ENCODE assay signal across 15 mouse cellular contexts in the genomic region with DNA sequence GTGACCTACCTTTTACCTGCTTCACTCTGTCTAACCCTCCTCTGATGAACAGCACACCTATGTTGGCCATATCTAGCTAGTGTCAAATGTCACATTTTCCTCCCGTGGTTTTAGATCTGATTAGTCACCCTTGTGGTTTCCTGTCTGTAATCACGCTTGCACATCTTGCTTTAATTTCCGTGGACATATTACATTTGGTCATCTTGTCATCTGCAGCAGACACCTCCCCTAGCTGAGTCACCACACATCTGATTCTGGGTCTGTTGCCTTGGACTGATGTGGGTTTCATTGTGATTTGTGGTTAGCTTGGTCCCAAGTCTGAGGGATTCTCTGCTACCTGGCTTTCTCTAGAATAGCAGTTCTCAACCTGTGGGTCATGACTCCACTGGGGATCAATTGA. TPM values are rescaled to one million over a fixed set of nuclear protein-coding genes. Genes with fewer than 3 reads are reported as not detected.
DNase-seq lines count a peak whose midpoint lies in the region; ATAC-seq and TF ChIP-seq lines count a peak whose summit lies in the region.
"Had no signal": no experiment of that assay in that cellular context is flagged by ENCODE, and none has a peak within 500 bp of the region (broad histone marks: within the 10 kb centered on the region; RNA-seq: fewer than 3 reads in every experiment).

No protein-coding gene starts in this region.

- DNase-seq in CD4-positive helper T cell, adult 2 months (ENCODE audit: low read depth, low spot score) = peak; percentile 69
- DNase-seq in MEL (ENCODE audit: low read depth, low spot score) (peak; percentile 42), adipocyte (ENCODE audit: low spot score) (no peak)
- DNase-seq in naive thymus-derived CD4-positive, alpha-beta T cell, adult 2 months (ENCODE audit: low read depth) = peak; percentile 43
- DNase-seq in layer of hippocampus, adult 2 months (ENCODE audit: low spot score in 2 of 2) = no peak
- no peak for DNase-seq in forebrain, embryonic 14.5 days (ENCODE audit: low spot score)
- DNase-seq: cerebellum, adult 18-20 months; kidney, postnatal 10 days; layer of hippocampus, adult 9-11 months; thymus, adult 2 months had no signal

- no peaks in the 10 kb centered on the region for H3K9me3 ChIP-seq in MEL (replicated peaks; ENCODE audit: insufficient read depth, low read length)
- no peaks in the 10 kb centered on the region for H3K9me3 ChIP-seq in forebrain, embryonic 14.5 days (replicated peaks; ENCODE audit: control insufficient read depth, low read length)
- H3K9me3 ChIP-seq: forebrain, embryonic 13.5 days; intestine, embryonic 15.5 days; midbrain, embryonic 13.5 days; neural tube, embryonic 13.5 days had no signal

- H3K36me3 ChIP-seq in MEL (ENCODE audit: control insufficient read depth in 1 of 2, insufficient read depth in 2 of 2, low read length in 2 of 2) = peaks cover 0 to 4% of the 10 kb centered on the region in 2 experiments; a peak in 1 of 4 replicates
- no peaks in the 10 kb centered on the region for H3K36me3 ChIP-seq in forebrain, embryonic 14.5 days (ENCODE audit: control insufficient read depth, insufficient read depth, low read length)
- H3K36me3 ChIP-seq: intestine, embryonic 15.5 days; midbrain, embryonic 13.5 days; neural tube, embryonic 13.5 days had no signal

- H3K79me2 ChIP-seq in MEL (ENCODE audit: control insufficient read depth, insufficient read depth, low read length, poor library complexity) = no peaks in the 10 kb centered on the region

- no peak for TF ChIP-seq RAD21 in MEL (IDR thresholded peaks at IDR 0.05; ENCODE audit: low read depth, low read length)

- H3K4me3 ChIP-seq in MEL (ENCODE audit: control insufficient read depth in 1 of 2, insufficient read depth in 1 of 2, low read depth in 2 of 2, low read length in 2 of 2) = no peak overlapping the region
- no peak overlapping the region for H3K4me3 ChIP-seq in layer of hippocampus, adult 2 months
- H3K4me3 ChIP-seq in forebrain, embryonic 14.5 days (ENCODE audit: low read depth, low read length) = no peak overlapping the region
- H3K4me3 ChIP-seq: forebrain, embryonic 13.5 days; intestine, embryonic 15.5 days; midbrain, embryonic 13.5 days; neural tube, embryonic 13.5 days had no signal

- H3K9ac ChIP-seq in MEL (ENCODE audit: control insufficient read depth, low read depth, low read length, poor library complexity, severe bottlenecking) = no peak overlapping the region
- no peak overlapping the region for H3K9ac ChIP-seq in forebrain, embryonic 14.5 days (ENCODE audit: low read length)
- H3K9ac ChIP-seq: forebrain, embryonic 13.5 days; intestine, embryonic 15.5 days; midbrain, embryonic 13.5 days; neural tube, embryonic 13.5 days had no signal

- peak; percentile 92 for ATAC-seq in hematopoietic stem cell, adult 5-6 weeks (replicated peaks in 1 of 2; ENCODE audit: insufficient read depth in 1 of 2, low FRiP score in 2 of 2, low TSS enrichment in 1 of 2, low read depth in 1 of 2, poor library complexity in 2 of 2, severe bottlenecking in 2 of 2)
- ATAC-seq in forebrain, embryonic 14.5 days = no peak
- ATAC-seq: forebrain, embryonic 13.5 days; intestine, embryonic 15.5 days; midbrain, embryonic 13.5 days had no signal

- H3K4me2 ChIP-seq in forebrain, embryonic 14.5 days (ENCODE audit: low read length) = no peak overlapping the region
- H3K4me2 ChIP-seq: forebrain, embryonic 13.5 days; intestine, embryonic 15.5 days; midbrain, embryonic 13.5 days; neural tube, embryonic 13.5 days had no signal

- H3K27ac ChIP-seq in MEL (ENCODE audit: control insufficient read depth, low read depth, low read length) = no peak overlapping the region
- no peak overlapping the region for H3K27ac ChIP-seq in layer of hippocampus, adult 2 months
- H3K27ac ChIP-seq in forebrain, embryonic 14.5 days (ENCODE audit: low read depth, low read length) = no peak overlapping the region
- H3K27ac ChIP-seq: forebrain, embryonic 13.5 days; intestine, embryonic 15.5 days; midbrain, embryonic 13.5 days; neural tube, embryonic 13.5 days had no signal

- no peaks in the 10 kb centered on the region; a peak in 1 of 4 replicates for H3K27me3 ChIP-seq in MEL (ENCODE audit: control insufficient read depth in 1 of 2, insufficient read depth in 2 of 2, low read length in 2 of 2)
- no peaks in the 10 kb centered on the region for H3K27me3 ChIP-seq in forebrain, embryonic 14.5 days (replicated peaks; ENCODE audit: control insufficient read depth, insufficient read depth, low read length)
- H3K27me3 ChIP-seq: forebrain, embryonic 13.5 days; intestine, embryonic 15.5 days; midbrain, embryonic 13.5 days; neural tube, embryonic 13.5 days had no signal

- peak; percentile 63 to 72 for TF ChIP-seq EP300 in MEL (IDR thresholded peaks at IDR 0.05; ENCODE audit: low read depth in 1 of 2, low read length in 2 of 2)

- WGBS in forebrain, embryonic 14.5 days = 89% methylated on average over 3 of the region's 3 CpGs

- TF ChIP-seq CTCF in MEL (IDR thresholded peaks at IDR 0.05 in 2 of 3, conservative IDR thresholded peaks at IDR 0.05 in 1 of 3; ENCODE audit: control insufficient read depth in 1 of 3, insufficient read depth in 1 of 3, low read depth in 2 of 3, low read length in 3 of 3, poor library complexity in 1 of 3, severe bottlenecking in 1 of 3) = no peak
- no peak for TF ChIP-seq CTCF in layer of hippocampus, adult 2 months (conservative IDR thresholded peaks at IDR 0.05)

- TF ChIP-seq POLR2A in MEL (IDR thresholded peaks at IDR 0.05; ENCODE audit: control insufficient read depth in 1 of 2, insufficient read depth in 1 of 2, low read depth in 1 of 2, low read length in 2 of 2, poor library complexity in 1 of 2) = no peak

- H3K4me1 ChIP-seq in MEL (ENCODE audit: control insufficient read depth in 1 of 2, insufficient read depth in 2 of 2, low read length in 2 of 2) = peaks cover 0 to 17% of the 10 kb centered on the region in 2 experiments; a peak in 3 of 4 replicates
- peaks cover 4% of the 10 kb centered on the region for H3K4me1 ChIP-seq in forebrain, embryonic 14.5 days (ENCODE audit: control insufficient read depth, insufficient read depth, low read length)

TF ChIP-seq in MEL, 35 proteins besides CTCF, POLR2A, EP300 and RAD21:
- TF ChIP-seq SIN3A (IDR thresholded peaks at IDR 0.05; ENCODE audit: low read length) (no peak), MAX (IDR thresholded peaks at IDR 0.05; ENCODE audit: low read length) (no peak), MYC (IDR thresholded peaks at IDR 0.05; ENCODE audit: low read depth, low read length) (no peak), BHLHE40 (IDR thresholded peaks at IDR 0.05; ENCODE audit: borderline replicate concordance, low read depth, low read length) (0 out of 2 replicates have a peak, but pooled peaks have one; percentile 34), GATA1 (IDR thresholded peaks at IDR 0.05; ENCODE audit: low read depth, low read length) (peak; percentile 75; the same call in 1 of the 2 replicates), ZNF384 (IDR thresholded peaks at IDR 0.05; ENCODE audit: low read depth, low read length) (no peak), MEF2A (IDR thresholded peaks at IDR 0.05; ENCODE audit: extremely low read depth, insufficient replicate concordance, low read depth, low read length, poor library complexity, severe bottlenecking) (no peak), JUND (IDR thresholded peaks at IDR 0.05; ENCODE audit: low read depth, low read length) (no peak), ZC3H11A (IDR thresholded peaks at IDR 0.05; ENCODE audit: low read depth, low read length) (no peak), POLR2AphosphoS5 (IDR thresholded peaks at IDR 0.05; ENCODE audit: borderline replicate concordance, low read depth, low read length) (no peak), E2F4 (IDR thresholded peaks at IDR 0.05; ENCODE audit: borderline replicate concordance, low read depth, low read length) (no peak), HCFC1 (IDR thresholded peaks at IDR 0.05; ENCODE audit: low read depth, low read length) (no peak), TCF12 (IDR thresholded peaks at IDR 0.05; ENCODE audit: low read depth, low read length) (no peak), TAL1 (IDR thresholded peaks at IDR 0.05; ENCODE audit: low read length) (peak; percentile 65), MXI1 (IDR thresholded peaks at IDR 0.05; ENCODE audit: low read depth, low read length) (no peak), RCOR1 (IDR thresholded peaks at IDR 0.05; ENCODE audit: low read depth, low read length) (peak; percentile 66; the same call in 1 of the 2 replicates), NRF1 (IDR thresholded peaks at IDR 0.05; ENCODE audit: insufficient read depth, low read depth, low read length, poor library complexity, severe bottlenecking) (no peak), USF2 (IDR thresholded peaks at IDR 0.05; ENCODE audit: borderline replicate concordance in 1 of 2, insufficient read depth in 1 of 2, low read depth in 1 of 2, low read length in 2 of 2) (no peak), ETS1 (IDR thresholded peaks at IDR 0.05; ENCODE audit: low read depth, low read length) (peak; percentile 36; the same call in 1 of the 2 replicates), SMC3 (IDR thresholded peaks at IDR 0.05; ENCODE audit: low read depth, low read length) (no peak), TBP (IDR thresholded peaks at IDR 0.05; ENCODE audit: low read depth, low read length) (no peak)
TF ChIP-seq in MEL: peak in this region for 5.

RNA-seq across cellular contexts. Expression of a gene that starts 6.0 kb away (rescaled TPM):
- 5.2 and 6.0 TPM in 2 replicates for total RNA-seq in MEL (2012; rRNA removed)
- 10 to 100 TPM in 1 of 2 experiments, not detected in 1; 11.2 TPM for polyA plus RNA-seq in MEL (2012; ENCODE audit: insufficient read depth in 1 of 2, insufficient read length in 2 of 2, low read depth in 1 of 2, low replicate concordance in 2 of 2, missing spikeins in 1 of 2)
- total RNA-seq in hematopoietic stem cell, adult 5-6 weeks (2017) = 0.40 and 3.6 TPM in 2 replicates
- total RNA-seq in layer of hippocampus, adult 2 months (2021) = 10 to 100 TPM; 34.4 to 34.6 TPM
- polyA plus RNA-seq in forebrain, embryonic 14.5 days (2014; fragmentation: Nextera tagmentation; extraction: Ambion mirVana) = 18.9 and 21.6 TPM in 2 replicates

Comparison
In these comparisons a context has a peak if more than half of its experiments do, and no peak if none do; other contexts are left out.
1. DNase-seq: peak in CD4-positive helper T cell, adult 2 months (single experiment), MEL (single experiment) and naive thymus-derived CD4-positive, alpha-beta T cell, adult 2 months (single experiment); none in adipocyte (single experiment), layer of hippocampus, adult 2 months (0 of 2) and forebrain, embryonic 14.5 days (single experiment).